Mouse (Mus musculus) monocyte, adult 5-6 weeks (primary cell): Measurements from ENCODE around the gene Ripk3. TPM values are rescaled to one million over a fixed set of nuclear protein-coding genes. Genes with fewer than 3 reads are reported as not detected.

ENCODE experiments used
- ATAC-seq: fragments of 153-309, 156-312 bp; replicated peaks from 2 replicates; pipeline ENCODE4 v1.8.0; 2017; ENCODE audit warnings: mild to moderate bottlenecking; ENCODE audit not compliant: low TSS enrichment, insufficient number of reproducible peaks, severe bottlenecking, poor library complexity, low FRiP score
- total RNA-seq: library from RNA; stranded (forward); fragments of 200-1000, 200-491, 200-594 nt; gene quantifications from 3 replicates; pipeline ENCODE4 v1.2.3, GENCODE M21; 2017

Gene Ripk3
- total RNA-seq, result 18.7 to 37.5 TPM (median 30.9 TPM) in 3 replicates

DNA sequence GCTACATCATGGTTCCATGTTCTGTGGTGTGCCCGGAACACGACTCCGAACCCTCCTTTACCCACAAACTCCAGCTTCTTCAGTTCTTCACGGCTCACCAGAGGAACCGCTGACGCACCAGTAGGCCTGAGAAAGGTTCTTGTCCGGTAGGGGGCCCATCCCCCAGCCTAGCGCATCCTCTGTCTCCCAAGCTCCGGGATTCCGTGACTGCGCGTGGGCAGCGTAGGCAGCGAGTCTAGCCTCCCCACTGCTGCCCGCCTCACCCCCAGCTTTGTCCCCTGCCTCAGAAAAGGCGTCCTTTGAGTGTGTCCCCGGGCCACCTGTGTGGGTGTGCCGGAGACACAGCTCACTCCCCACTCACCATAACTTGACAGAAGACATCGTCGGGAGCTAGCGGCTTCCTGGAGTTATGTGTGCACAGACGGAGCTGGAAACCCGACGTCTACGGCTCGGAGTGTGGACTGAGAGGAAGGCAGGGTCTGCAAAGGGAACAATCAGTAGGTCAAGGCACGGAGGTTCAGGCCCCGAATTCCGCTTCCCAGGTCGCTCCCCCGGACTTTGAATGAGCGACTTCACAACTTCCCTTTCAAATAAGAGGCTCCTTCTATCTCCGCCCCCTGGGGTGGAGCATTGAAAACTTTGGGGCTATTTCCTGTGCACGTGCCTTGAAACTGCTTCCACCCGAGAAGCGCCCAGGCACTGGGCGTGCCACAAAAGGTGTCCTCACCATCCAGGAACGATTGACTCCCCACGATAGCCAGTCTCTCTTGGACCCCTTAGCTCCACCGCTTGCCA, at the start of gene Ripk3:
Ripk3 (minus strand) TSS at position 610 of the 795 bp plus-strand sequence.
- ATAC-seq, result peak; percentile 33

GRCm38 (mm10) chr14:55838312-55838711, 49.6 kb upstream of the Ripk3 start:
- no peak for ATAC-seq

GRCm38 (mm10) chr14:55834808-55835533, 46.3 kb upstream of the Ripk3 start:
- ATAC-seq, result no peak

DNA sequence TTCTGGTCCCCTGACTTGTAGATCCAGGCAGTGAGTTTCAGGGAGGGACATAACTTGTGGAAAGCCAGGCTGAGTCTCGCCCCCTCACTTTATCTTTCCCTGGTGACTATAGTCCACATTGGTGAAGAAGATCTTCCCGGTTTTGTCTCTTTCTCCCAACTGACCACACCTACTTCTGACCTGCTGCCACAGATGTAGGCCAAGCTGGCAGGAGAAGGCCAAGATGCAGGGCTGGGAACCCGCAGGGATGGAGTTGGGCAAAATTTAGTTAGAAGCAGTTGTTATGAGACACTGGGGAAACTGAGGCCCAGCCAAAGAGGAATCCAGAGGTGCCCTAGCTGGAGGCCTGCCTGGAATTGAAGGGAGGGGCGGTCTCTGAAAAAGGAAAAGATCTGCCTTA, 44.5 kb upstream of the Ripk3 start:
- ATAC-seq, result no peak

DNA sequence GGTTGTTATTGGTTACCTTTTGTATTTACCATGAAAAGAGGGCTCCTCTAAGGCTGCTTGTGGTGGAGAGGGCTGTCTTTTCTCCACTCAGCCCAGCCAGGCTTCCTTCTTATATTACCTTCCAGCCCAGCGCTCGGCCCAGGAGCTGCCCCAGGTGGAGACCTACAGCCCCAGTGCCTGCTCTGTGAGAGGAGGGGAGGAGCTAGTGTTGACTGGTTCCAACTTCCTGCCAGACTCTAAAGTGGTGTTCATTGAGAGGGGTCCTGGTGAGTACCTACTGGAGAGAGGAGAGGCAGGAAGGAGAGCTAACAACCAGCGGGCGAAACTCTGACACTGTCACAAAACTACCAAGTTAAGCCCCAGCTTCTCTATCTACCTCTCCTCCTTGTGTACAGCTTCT, 41.7 kb upstream of the Ripk3 start:
- no peak for ATAC-seq

- no peak for ATAC-seq
Observed at GRCm38 (mm10) chr14:55829854-55830253, 41.2 kb upstream of the Ripk3 start.

- ATAC-seq, result no peak
Observed at GRCm38 (mm10) chr14:55828716-55829263, 40.1 kb upstream of the Ripk3 start.

DNA sequence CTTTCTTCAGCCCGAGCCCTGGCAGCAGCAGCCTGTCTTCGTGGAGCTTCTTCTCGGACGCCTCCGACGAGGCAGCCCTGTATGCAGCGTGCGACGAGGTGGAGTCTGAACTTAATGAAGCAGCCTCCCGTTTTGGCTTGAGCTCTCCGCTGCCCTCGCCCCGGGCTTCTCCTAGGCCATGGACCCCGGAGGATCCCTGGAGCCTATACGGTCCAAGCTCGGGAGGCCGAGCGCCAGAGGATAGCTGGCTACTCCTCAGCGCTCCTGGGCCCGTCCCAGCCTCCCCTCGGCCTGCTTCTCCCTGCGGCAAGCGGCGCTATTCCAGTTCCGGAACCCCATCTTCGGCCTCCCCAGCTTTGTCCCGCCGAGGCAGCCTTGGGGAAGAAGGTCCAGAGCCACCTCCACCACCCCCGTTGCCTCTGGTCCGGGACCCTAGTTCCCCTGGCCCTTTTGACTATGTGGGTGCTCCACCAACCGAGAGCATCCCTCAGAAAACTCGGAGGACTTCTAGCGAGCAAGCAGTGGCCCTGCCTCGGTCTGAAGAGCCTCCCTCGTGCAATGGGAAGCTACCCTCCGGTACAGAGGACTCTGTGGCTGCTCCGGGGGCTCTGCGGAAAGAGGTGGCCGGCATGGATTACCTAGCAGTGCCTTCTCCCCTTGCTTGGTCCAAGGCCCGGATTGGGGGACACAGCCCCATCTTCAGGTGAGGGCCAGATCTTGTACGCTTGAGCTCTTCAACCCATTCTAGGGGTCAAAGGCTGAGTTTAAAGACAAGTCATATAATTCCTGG, 38.1 kb upstream of the Ripk3 start:
- ATAC-seq, result no peak

- no peak for ATAC-seq
Observed at GRCm38 (mm10) chr14:55826142-55826541, 37.5 kb upstream of the Ripk3 start.

- ATAC-seq, result no peak
Observed at GRCm38 (mm10) chr14:55825216-55826051, 36.8 kb upstream of the Ripk3 start.

GRCm38 (mm10) chr14:55824481-55825215, 36.0 kb upstream of the Ripk3 start:
- no peak for ATAC-seq

GRCm38 (mm10) chr14:55824001-55824480, 35.4 kb upstream of the Ripk3 start:
- ATAC-seq, result no peak

GRCm38 (mm10) chr14:55822991-55823762, 34.5 kb upstream of the Ripk3 start, which contains the start of gene Nfatc4:
Gene Nfatc4 (plus strand): TSS chr14:55823144.
- ATAC-seq, result no peak

GRCm38 (mm10) chr14:55822435-55822990, 33.8 kb upstream of the Ripk3 start:
- peak; percentile 94 for ATAC-seq

GRCm38 (mm10) chr14:55820576-55820975, 31.9 kb upstream of the Ripk3 start:
- ATAC-seq, result no peak

- no peak for ATAC-seq
Observed at GRCm38 (mm10) chr14:55819845-55820405, 31.3 kb upstream of the Ripk3 start.
